Mouse (Mus musculus): ENCODE measurements around the gene Wfdc15a. TPM values are rescaled to one million over a fixed set of nuclear protein-coding genes. Genes with fewer than 3 reads are reported as not detected.

Gene Wfdc15a
- polyA plus RNA-seq, 1 experiment from 2014 or later = not detected

DNA sequence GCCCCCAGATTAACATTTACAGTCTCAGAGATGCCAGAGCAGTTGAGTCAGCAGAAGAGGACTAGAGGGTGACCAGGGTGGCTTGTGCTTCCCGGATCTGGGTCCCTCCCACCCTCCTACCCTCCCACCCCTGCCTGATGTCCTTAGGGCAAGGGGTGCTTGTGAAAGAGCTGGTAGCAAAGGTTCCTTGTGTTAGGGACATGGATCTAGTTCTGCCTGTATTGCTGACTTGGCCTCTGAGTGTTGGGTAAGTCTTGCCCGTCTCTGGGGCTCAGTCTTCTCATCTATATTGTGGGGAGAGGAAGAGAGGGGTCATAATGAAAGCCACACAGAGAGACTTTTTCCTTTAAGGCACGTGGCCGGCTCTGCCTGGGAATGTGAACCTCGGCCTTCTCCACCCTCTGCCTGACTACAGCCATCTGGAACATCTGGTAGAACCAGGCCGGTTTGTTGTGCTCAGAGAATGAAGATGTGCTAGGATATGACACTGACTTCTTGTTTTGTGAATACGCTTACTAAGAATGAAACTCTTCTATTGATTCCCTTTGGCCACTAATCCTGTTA is 17.2 kb downstream of the Wfdc15a start, which contains the start of gene Wfdc5:
Gene Wfdc5 (minus strand): TSS at position 51 of the 564 bp plus-strand sequence.
- no peaks in the 10 kb centered on the region for H3K4me1 ChIP-seq (ENCODE audit: control insufficient read depth, insufficient read depth, low read length)
- no peak within 1 kb of the TSS for H3K4me2 ChIP-seq (ENCODE audit: low read length)
- no peak for ATAC-seq
- no peak for DNase-seq (ENCODE audit: low spot score)
- no peaks in the 10 kb centered on the region for H3K36me3 ChIP-seq (ENCODE audit: control insufficient read depth, insufficient read depth, low read length)
- no peaks in the 10 kb centered on the region for H3K27me3 ChIP-seq (replicated peaks; ENCODE audit: control insufficient read depth, insufficient read depth, low read length)
- no peak within 1 kb of the TSS for H3K9ac ChIP-seq (ENCODE audit: low read length)
- 89% methylated on average over 7 of the region's 7 CpGs for WGBS
- no peak within 1 kb of the TSS for H3K27ac ChIP-seq (ENCODE audit: low read depth, low read length)
- H3K9me3 ChIP-seq (replicated peaks; ENCODE audit: control insufficient read depth, low read length) = no peaks in the 10 kb centered on the region
- no peak within 1 kb of the TSS for H3K4me3 ChIP-seq (ENCODE audit: low read depth, low read length)

DNA sequence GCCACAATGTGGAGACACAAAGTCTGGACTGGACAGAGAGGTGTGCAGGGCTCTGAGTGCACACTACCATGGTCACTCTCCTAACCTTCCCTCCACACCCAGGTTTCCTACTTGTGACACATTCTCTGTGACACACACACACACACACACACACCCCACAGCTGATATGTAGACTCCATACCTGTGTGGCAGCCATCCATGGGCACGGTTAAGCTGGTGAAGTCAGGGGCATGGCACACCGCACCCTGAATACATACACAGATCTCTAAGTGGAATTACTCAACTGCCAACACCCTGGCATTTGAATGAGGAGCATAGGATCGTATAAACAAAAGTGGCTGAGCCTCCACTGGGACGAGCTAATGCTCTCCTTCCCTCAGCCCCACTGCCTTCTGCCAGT is 19.2 kb downstream of the Wfdc15a start:
- Histone ChIP-seq H3K4me3 (ENCODE audit: low read depth, low read length) (no peak overlapping the region), H3K9me3 (replicated peaks; ENCODE audit: control insufficient read depth, low read length) (no peaks in the 10 kb centered on the region), H3K4me2 (ENCODE audit: low read length) (no peak overlapping the region), H3K36me3 (ENCODE audit: control insufficient read depth, insufficient read depth, low read length) (no peaks in the 10 kb centered on the region), H3K27me3 (replicated peaks; ENCODE audit: control insufficient read depth, insufficient read depth, low read length) (no peaks in the 10 kb centered on the region), H3K9ac (ENCODE audit: low read length) (no peak overlapping the region), H3K27ac (ENCODE audit: low read depth, low read length) (no peak overlapping the region), H3K4me1 (ENCODE audit: control insufficient read depth, insufficient read depth, low read length) (no peaks in the 10 kb centered on the region)
- ATAC-seq = no peak
- 84% methylated on average over 4 of the region's 4 CpGs for WGBS
- DNase-seq (ENCODE audit: low spot score) = no peak

DNA sequence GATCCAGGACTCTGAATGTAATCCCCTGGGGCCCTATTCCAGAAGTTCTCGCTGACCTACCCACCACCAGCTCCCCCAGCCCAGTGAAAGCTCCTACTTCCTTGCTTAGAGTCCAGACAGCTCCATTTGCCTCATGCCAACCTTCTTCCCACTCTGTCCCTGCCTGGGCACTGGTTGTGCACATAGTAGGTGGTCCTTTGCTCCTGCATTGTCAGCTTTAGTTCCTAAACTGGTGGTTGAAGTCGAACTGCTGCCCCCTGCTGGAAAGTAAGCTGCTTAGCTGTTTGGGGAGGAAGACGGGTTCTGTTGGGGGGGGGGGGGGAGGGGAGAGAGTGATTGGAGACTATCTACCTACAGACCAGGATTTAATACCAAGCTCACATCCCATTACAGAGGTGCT is 19.8 kb downstream of the Wfdc15a start:
- ATAC-seq (no peak), DNase-seq (ENCODE audit: low spot score) (peak; percentile 20)
- Histone ChIP-seq H3K27me3 (replicated peaks; ENCODE audit: control insufficient read depth, insufficient read depth, low read length) (no peaks in the 10 kb centered on the region), H3K4me1 (ENCODE audit: control insufficient read depth, insufficient read depth, low read length) (no peaks in the 10 kb centered on the region), H3K4me3 (ENCODE audit: low read depth, low read length) (no peak overlapping the region), H3K9ac (ENCODE audit: low read length) (no peak overlapping the region), H3K27ac (ENCODE audit: low read depth, low read length) (no peak overlapping the region), H3K9me3 (replicated peaks; ENCODE audit: control insufficient read depth, low read length) (no peaks in the 10 kb centered on the region), H3K4me2 (ENCODE audit: low read length) (no peak overlapping the region), H3K36me3 (ENCODE audit: control insufficient read depth, insufficient read depth, low read length) (no peaks in the 10 kb centered on the region)
- 38% methylated on average over 3 of the region's 3 CpGs for WGBS

DNA sequence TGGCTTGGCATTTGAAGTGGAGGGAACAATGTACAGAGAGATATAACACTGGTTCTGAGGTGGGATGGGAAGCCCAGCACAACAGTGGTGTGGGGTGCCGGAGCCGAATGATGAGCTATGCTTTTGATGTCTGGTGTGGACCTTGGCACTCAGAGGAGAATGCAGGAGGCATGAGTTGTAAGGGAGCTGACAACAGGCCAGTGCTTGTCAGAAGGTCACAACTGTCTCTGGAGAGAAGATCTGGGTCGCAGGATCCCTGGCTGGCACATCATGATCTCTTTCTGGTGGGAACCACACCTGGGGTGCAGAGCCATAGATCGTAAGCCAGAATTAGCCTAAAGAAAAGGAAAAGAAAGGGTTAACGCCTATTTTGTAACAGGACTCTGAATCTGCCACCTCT is 22.1 kb downstream of the Wfdc15a start:
- H3K27ac ChIP-seq (ENCODE audit: low read depth, low read length) = no peak overlapping the region
- no peak for DNase-seq (ENCODE audit: low spot score)
- H3K36me3 ChIP-seq (ENCODE audit: control insufficient read depth, insufficient read depth, low read length) = no peaks in the 10 kb centered on the region
- no peak overlapping the region for H3K9ac ChIP-seq (ENCODE audit: low read length)
- no peaks in the 10 kb centered on the region for H3K4me1 ChIP-seq (ENCODE audit: control insufficient read depth, insufficient read depth, low read length)
- 0 out of 2 replicates have a peak, but pooled peaks cover 4% of the 10 kb centered on the region for H3K27me3 ChIP-seq (replicated peaks; ENCODE audit: control insufficient read depth, insufficient read depth, low read length)
- no peaks in the 10 kb centered on the region for H3K9me3 ChIP-seq (replicated peaks; ENCODE audit: control insufficient read depth, low read length)
- no peak overlapping the region for H3K4me2 ChIP-seq (ENCODE audit: low read length)
- ATAC-seq = no peak
- WGBS = 88% methylated on average over 5 of the region's 5 CpGs
- no peak overlapping the region for H3K4me3 ChIP-seq (ENCODE audit: low read depth, low read length)

DNA sequence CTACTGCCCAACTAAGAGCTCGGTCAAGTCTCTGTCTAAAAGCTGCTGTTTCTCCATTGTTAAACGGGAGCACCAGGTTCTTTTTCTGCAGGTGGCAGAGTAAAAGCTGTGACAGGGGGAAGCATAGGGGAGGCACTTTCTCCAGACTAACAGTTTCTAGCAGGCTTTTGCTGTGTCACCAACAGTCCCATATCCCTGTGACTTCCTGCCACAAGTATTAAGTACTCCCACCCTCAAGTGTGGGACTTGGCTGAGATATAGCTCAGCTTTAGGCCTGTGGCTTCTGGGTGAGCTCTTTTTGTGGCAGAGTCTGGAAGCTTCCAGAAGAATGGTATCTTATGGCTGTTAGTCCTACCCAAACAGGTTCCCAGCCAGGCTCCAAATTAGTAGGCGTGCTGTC is 24.1 kb downstream of the Wfdc15a start:
- no peak overlapping the region for H3K4me2 ChIP-seq (ENCODE audit: low read length)
- no peak overlapping the region for H3K4me3 ChIP-seq (ENCODE audit: low read depth, low read length)
- H3K9me3 ChIP-seq (replicated peaks; ENCODE audit: control insufficient read depth, low read length) = no peaks in the 10 kb centered on the region
- no peak overlapping the region for H3K27ac ChIP-seq (ENCODE audit: low read depth, low read length)
- peaks cover 16% of the 10 kb centered on the region for H3K27me3 ChIP-seq (replicated peaks; ENCODE audit: control insufficient read depth, insufficient read depth, low read length)
- H3K36me3 ChIP-seq (ENCODE audit: control insufficient read depth, insufficient read depth, low read length) = no peaks in the 10 kb centered on the region
- no peak for DNase-seq (ENCODE audit: low spot score)
- WGBS = 58% methylated on average over 3 of the region's 3 CpGs
- ATAC-seq = no peak
- H3K9ac ChIP-seq (ENCODE audit: low read length) = no peak overlapping the region
- 0 out of 2 replicates have a peak, but pooled peaks cover 2% of the 10 kb centered on the region for H3K4me1 ChIP-seq (ENCODE audit: control insufficient read depth, insufficient read depth, low read length)

DNA sequence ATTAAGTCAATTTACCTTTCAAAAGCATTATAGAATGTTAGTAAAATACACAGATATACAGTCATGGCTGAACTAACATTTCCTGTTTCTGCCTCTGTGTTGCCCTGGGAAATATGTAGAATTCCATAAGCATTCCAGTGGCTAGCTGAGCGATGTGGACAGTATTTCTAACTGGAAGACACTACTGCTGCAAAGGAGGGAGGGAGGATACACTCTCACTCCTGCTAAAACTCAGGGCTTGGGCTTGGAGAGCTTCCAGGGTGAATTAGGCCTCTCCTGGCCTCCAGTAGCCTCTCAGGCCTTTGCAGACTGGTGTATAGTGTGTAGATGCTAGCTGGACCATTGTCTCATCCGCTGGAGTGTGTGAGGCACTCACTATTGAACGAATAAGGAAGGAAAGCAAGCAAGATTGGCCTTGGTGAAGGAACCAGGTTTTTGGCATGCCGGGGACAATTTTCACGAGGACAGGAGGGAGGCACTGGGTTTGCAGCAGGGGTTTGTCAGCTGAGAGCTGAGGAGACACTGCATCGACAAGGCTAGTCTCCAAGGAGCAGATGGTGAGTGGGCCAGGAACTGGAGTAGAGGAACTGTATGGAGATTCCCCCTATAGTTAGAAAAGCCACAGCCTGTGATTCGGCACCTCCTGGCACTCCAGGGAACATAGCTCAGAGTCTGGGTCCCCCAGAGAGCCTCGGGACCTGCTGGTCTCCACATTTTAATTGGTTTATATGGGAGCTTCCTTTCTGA is 25.1 kb downstream of the Wfdc15a start:
- H3K9ac ChIP-seq (ENCODE audit: low read length) = no peak overlapping the region
- ATAC-seq = no peak
- no peak overlapping the region for H3K4me3 ChIP-seq (ENCODE audit: low read depth, low read length)
- 72% methylated on average over 8 of the region's 8 CpGs for WGBS
- no peak overlapping the region for H3K4me2 ChIP-seq (ENCODE audit: low read length)
- H3K9me3 ChIP-seq (replicated peaks; ENCODE audit: control insufficient read depth, low read length) = no peaks in the 10 kb centered on the region
- H3K27ac ChIP-seq (ENCODE audit: low read depth, low read length) = no peak overlapping the region
- H3K36me3 ChIP-seq (ENCODE audit: control insufficient read depth, insufficient read depth, low read length) = no peaks in the 10 kb centered on the region
- H3K27me3 ChIP-seq (replicated peaks; ENCODE audit: control insufficient read depth, insufficient read depth, low read length) = peaks cover 26% of the 10 kb centered on the region
- H3K4me1 ChIP-seq (ENCODE audit: control insufficient read depth, insufficient read depth, low read length) = 0 out of 2 replicates have a peak, but pooled peaks cover 3% of the 10 kb centered on the region
- DNase-seq (ENCODE audit: low spot score) = no peak

DNA sequence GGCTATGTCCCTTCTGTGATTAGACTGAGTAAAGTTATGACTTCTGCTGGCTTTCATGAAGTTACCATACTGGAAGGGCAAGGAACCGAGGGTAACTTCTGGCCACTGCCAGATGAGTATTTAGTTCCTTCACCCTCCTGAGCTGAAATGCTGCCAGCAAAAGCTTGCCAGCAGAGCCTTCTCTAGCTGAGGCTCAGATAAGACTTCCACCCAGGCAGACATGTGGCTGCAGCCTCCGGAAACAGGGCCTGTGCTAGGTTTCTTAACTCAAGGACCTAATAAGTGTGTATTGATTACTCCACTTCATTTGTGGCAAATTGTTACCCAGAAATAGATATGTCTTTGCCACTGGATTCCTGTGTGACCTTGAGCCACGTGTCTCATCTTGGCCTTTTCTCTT is 26.5 kb downstream of the Wfdc15a start:
- no peak for ATAC-seq
- 71% methylated on average over 3 of the region's 3 CpGs for whole genome bisulfite sequencing
- H3K27me3 ChIP-seq (replicated peaks; ENCODE audit: control insufficient read depth, insufficient read depth, low read length) = peaks cover 40% of the 10 kb centered on the region

DNA sequence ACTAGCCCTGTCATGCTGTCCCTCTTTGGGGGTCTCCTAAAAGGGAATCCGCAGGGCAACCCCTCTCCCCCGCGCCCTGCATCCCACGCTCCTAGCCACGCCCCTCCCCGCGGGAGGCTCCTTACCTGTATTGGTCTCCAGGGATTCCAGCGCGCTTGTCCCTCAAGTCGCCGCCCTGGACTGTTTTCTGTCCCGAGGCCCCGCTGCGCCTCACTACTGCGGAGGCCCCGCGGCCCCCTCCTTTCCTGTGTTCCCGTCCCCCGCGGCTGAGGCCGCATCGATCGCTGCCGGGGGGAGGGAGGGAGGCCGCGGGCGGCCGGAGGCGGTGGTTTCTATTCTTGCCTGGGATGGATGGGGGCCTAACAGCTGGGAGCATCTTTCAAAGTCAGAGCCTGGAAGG is 29.0 kb downstream of the Wfdc15a start, which contains the start of gene Kcns1:
Gene Kcns1 (minus strand): TSS at position 212 of the 400 bp plus-strand sequence.
- Histone ChIP-seq H3K36me3 (ENCODE audit: control insufficient read depth, insufficient read depth, low read length) (no peaks in the 10 kb centered on the region), H3K9me3 (replicated peaks; ENCODE audit: control insufficient read depth, low read length) (no peaks in the 10 kb centered on the region), H3K4me2 (ENCODE audit: low read length) (peak within 1 kb of the TSS; percentile 53), H3K27me3 (replicated peaks; ENCODE audit: control insufficient read depth, insufficient read depth, low read length) (peaks cover 60% of the 10 kb centered on the region), H3K9ac (ENCODE audit: low read length) (peak within 1 kb of the TSS; percentile 46), H3K27ac (ENCODE audit: low read depth, low read length) (no peak within 1 kb of the TSS), H3K4me3 (ENCODE audit: low read depth, low read length) (peak within 1 kb of the TSS; percentile 27), H3K4me1 (ENCODE audit: control insufficient read depth, insufficient read depth, low read length) (0 out of 2 replicates have a peak, but pooled peaks cover 3% of the 10 kb centered on the region)
- WGBS = 1% methylated on average over 29 of the region's 29 CpGs
- DNase-seq (ENCODE audit: low spot score) = peak; percentile 11
- no peak for ATAC-seq

More for the DNA sequence above, 26.5 kb downstream of the Wfdc15a start:
- no peak for DNase-seq (ENCODE audit: low spot score)
- Histone ChIP-seq H3K36me3 (ENCODE audit: control insufficient read depth, insufficient read depth, low read length) (no peaks in the 10 kb centered on the region), H3K4me1 (ENCODE audit: control insufficient read depth, insufficient read depth, low read length) (0 out of 2 replicates have a peak, but pooled peaks cover 3% of the 10 kb centered on the region), H3K9ac (ENCODE audit: low read length) (no peak overlapping the region), H3K4me2 (ENCODE audit: low read length) (no peak overlapping the region), H3K4me3 (ENCODE audit: low read depth, low read length) (no peak overlapping the region), H3K27ac (ENCODE audit: low read depth, low read length) (no peak overlapping the region), H3K9me3 (replicated peaks; ENCODE audit: control insufficient read depth, low read length) (no peaks in the 10 kb centered on the region)

DNA sequence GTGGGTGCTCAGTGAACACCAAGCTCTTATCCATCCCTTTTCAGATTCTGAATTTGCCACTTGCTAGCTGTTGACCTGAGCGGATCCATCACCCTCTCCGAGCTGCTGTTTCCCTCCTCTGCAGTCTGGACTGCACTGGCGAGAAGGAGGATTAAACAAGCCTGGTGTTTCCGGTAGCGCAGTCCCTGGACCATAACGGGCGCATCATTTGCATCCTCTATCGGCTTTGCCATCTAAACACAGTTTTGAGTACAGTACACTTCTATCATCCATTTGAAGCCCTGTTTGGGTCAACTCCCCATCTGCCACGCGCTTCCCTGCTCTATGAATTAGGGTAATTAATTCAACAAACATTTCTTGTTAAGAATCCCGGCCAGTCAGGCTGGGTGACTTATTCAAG is 29.6 kb downstream of the Wfdc15a start:
- Histone ChIP-seq H3K9me3 (replicated peaks; ENCODE audit: control insufficient read depth, low read length) (no peaks in the 10 kb centered on the region), H3K27me3 (replicated peaks; ENCODE audit: control insufficient read depth, insufficient read depth, low read length) (peaks cover 60% of the 10 kb centered on the region), H3K9ac (ENCODE audit: low read length) (no peak overlapping the region; the same call in 1 of the 2 replicates), H3K4me2 (ENCODE audit: low read length) (peak overlapping the region; percentile 12; the same call in 1 of the 2 replicates), H3K4me3 (ENCODE audit: low read depth, low read length) (no peak overlapping the region), H3K4me1 (ENCODE audit: control insufficient read depth, insufficient read depth, low read length) (0 out of 2 replicates have a peak, but pooled peaks cover 3% of the 10 kb centered on the region), H3K27ac (ENCODE audit: low read depth, low read length) (no peak overlapping the region), H3K36me3 (ENCODE audit: control insufficient read depth, insufficient read depth, low read length) (no peaks in the 10 kb centered on the region)
- DNase-seq (ENCODE audit: low spot score) (no peak), ATAC-seq (no peak)
- 2% methylated on average over 11 of the region's 11 CpGs for WGBS
